Mouse (Mus musculus) brain, adult 10 weeks (tissue): ENCODE results near the gene Gm7861. TPM values are rescaled to one million over a fixed set of nuclear protein-coding genes. Genes with fewer than 3 reads are reported as not detected.

Experiments
- polyA plus RNA-seq: library from polyadenylated mRNA; stranded (reverse); fragments of 350-450 nt; fragmentation: Illumina TruSeq; extraction: RNeasy Lipid Tissue Mini Kit (QIAGEN cat#74804); gene quantifications from one replicate; pipeline ENCODE4 v1.2.3, GENCODE M21; 2015; ENCODE audit warnings: low read depth, low replicate concordance

Gm7861 gene
- polyA plus RNA-seq: not detected

GRCm38 (mm10) chr8:21594408-21594807 is at the start of gene Gm7861:
Gene Gm7861, minus strand, starts transcription at chr8:21594508.

GRCm38 (mm10) chr8:21617883-21618282 is 23.6 kb upstream of the Gm7861 start, which contains the start of gene Defa26:
Gene Defa26, plus strand, starts transcription at chr8:21618183.

GRCm38 (mm10) chr8:21582706-21583105 is 11.6 kb downstream of the Gm7861 start, which contains the start of gene Defa28:
Gene Defa28, plus strand, starts transcription at chr8:21583006.

GRCm38 (mm10) chr8:21565086-21565485 is 29.2 kb downstream of the Gm7861 start, which contains the start of gene Defa37:
Gene Defa37, plus strand, starts transcription at chr8:21565386.

Other genes with a start within 250 kb of the Gm7861 start
- not detected for gene Defa2, start 216.0 kb downstream of the Gm7861 start, polyA plus RNA-seq
- not detected for gene Defa33, start 202.7 kb downstream of the Gm7861 start, polyA plus RNA-seq
- not detected for gene Defa36, start 167.1 kb downstream of the Gm7861 start, polyA plus RNA-seq
- gene Gm7849, start 137.9 kb downstream of the Gm7861 start, polyA plus RNA-seq: not detected
- gene Defa20, start 85.2 kb downstream of the Gm7861 start, polyA plus RNA-seq: not detected
- not detected for gene Defa32, start 65.5 kb downstream of the Gm7861 start, polyA plus RNA-seq
- not detected for gene Defa37, start 29.1 kb downstream of the Gm7861 start, polyA plus RNA-seq
- gene Defa28, start 11.5 kb downstream of the Gm7861 start, polyA plus RNA-seq: not detected
- not detected for gene Defa26, start 23.7 kb upstream of the Gm7861 start, polyA plus RNA-seq
- gene Defa17, start 61.3 kb upstream of the Gm7861 start, polyA plus RNA-seq: not detected
- not detected for gene Defa34, start 71.3 kb upstream of the Gm7861 start, polyA plus RNA-seq
- not detected for gene AY761184, start 109.1 kb upstream of the Gm7861 start, polyA plus RNA-seq
- gene Defa24, start 140.0 kb upstream of the Gm7861 start, polyA plus RNA-seq: not detected
- not detected for gene Defb50, start 229.0 kb upstream of the Gm7861 start, polyA plus RNA-seq
- not detected for gene Defb2, start 245.4 kb upstream of the Gm7861 start, polyA plus RNA-seq